Mouse (Mus musculus) hindbrain, embryonic 12.5 days (tissue): ENCODE measurements at regions not wholly inside any gene's neighbourhood (a gene's known extent, or its start where the extent isn't known, plus 50 kb on each side); places are given as distances from the start of the nearest gene placed in this dataset.

Source experiments
- ATAC-seq: fragments of 200-750 bp; cut with Nextera tagmentation; 2 replicates; pipeline ENCODE4 v1.8.0; 2017; ENCODE audit warnings: moderate TSS enrichment; ENCODE audit not compliant: low FRiP score
- H3K27ac ChIP-seq: fragments of 300-500 bp; sonication (generic); 2 replicates; pipeline ENCODE4 v1.5.1; 2016; ENCODE audit warnings: mild to moderate bottlenecking
- H3K27me3 ChIP-seq: fragments of 300-500 bp; sonication (generic); 2 replicates; pipeline ENCODE4 v1.6.1; 2016; ENCODE audit warnings: mild to moderate bottlenecking
- H3K36me3 ChIP-seq: fragments of 300-500 bp; sonication (generic); 2 replicates; pipeline ENCODE4 v1.6.1; 2016; ENCODE audit warnings: mild to moderate bottlenecking
- H3K4me1 ChIP-seq: fragments of 300-500 bp; sonication (generic); 2 replicates; pipeline ENCODE4 v1.6.1; 2016
- H3K4me2 ChIP-seq: fragments of 300-500 bp; sonication (generic); replicated peaks from 2 replicates; pipeline ENCODE4 v1.6.1; 2016; ENCODE audit warnings: mild to moderate bottlenecking
- H3K4me3 ChIP-seq: fragments of 300-500 bp; sonication (generic); 2 replicates; pipeline ENCODE4 v1.5.1; 2016; ENCODE audit warnings: mild to moderate bottlenecking
- H3K9ac ChIP-seq: fragments of 300-500 bp; sonication (generic); 2 replicates; pipeline ENCODE4 v1.6.1; 2016; ENCODE audit warnings: mild to moderate bottlenecking, moderate library complexity
- H3K9me3 ChIP-seq: fragments of 300-500 bp; sonication (generic); replicated peaks from 2 replicates; pipeline ENCODE4 v1.6.1; 2016; ENCODE audit warnings: mild to moderate bottlenecking
- WGBS: fragments of 180-500 bp; shearing (Covaris S2); methylation state at CpG from one replicate; pipeline ENCODE4 v1.1.7; 2016; 5-methylcytosine and 5-hydroxymethylcytosine counted together

DNA sequence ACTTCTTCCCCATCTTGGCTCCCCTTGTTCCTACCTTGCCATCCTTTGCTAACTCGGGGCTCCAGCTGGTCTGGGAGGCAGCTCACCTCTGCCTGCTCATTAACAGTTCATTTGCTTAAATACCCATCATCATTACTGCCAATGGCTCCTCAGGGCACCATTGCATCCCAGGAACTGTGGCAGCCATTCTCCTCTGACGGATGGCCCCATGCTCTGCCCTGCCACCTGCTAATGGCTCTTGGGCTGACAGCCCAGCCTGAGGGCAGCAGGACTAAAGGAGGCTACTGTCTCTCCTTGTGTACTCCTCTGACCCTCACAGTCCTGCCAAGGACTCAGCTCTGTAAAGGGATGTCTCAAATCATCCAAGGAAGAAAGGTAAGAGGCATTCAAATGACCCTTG is 398.7 kb downstream of the Insc start:
- Histone ChIP-seq H3K27me3 (no peaks in the 10 kb centered on the region), H3K27ac (no peak overlapping the region), H3K9me3 (no peaks in the 10 kb centered on the region), H3K4me3 (no peak overlapping the region), H3K4me1 (no peaks in the 10 kb centered on the region), H3K36me3 (no peaks in the 10 kb centered on the region), H3K4me2 (no peak overlapping the region), H3K9ac (no peak overlapping the region)
- WGBS: 63% methylated on average over 2 of the region's 2 CpGs
- ATAC-seq: no peak

DNA sequence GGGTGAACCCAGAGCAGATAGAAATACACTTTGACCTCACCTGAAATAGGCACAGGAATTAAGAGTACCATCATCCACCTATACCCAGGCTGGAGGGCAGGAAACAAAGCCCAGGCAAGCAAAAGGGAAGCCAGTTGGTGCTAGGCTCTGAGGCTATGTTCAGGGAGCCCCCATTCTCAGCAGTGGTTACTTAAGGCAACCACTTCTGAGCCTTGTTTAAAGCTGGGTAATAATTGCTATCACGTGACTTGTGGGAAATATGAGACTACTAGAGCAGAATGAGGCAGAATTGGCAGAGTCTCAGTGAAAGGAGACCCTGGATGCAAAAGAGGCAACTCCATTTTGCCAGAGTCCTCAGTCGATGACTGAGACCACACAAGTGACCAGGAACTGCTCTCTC is 401.5 kb downstream of the Insc start:
- Histone ChIP-seq H3K9me3 (no peaks in the 10 kb centered on the region), H3K9ac (no peak overlapping the region), H3K4me2 (no peak overlapping the region), H3K4me3 (no peak overlapping the region), H3K27me3 (no peaks in the 10 kb centered on the region), H3K36me3 (no peaks in the 10 kb centered on the region), H3K27ac (no peak overlapping the region), H3K4me1 (no peaks in the 10 kb centered on the region)
- 57% methylated on average over 2 of the region's 2 CpGs for WGBS
- no peak for ATAC-seq

- H3K27ac ChIP-seq: no peak overlapping the region
- no peak overlapping the region for H3K4me2 ChIP-seq
- ATAC-seq: no peak
- H3K27me3 ChIP-seq: no peaks in the 10 kb centered on the region
- no peaks in the 10 kb centered on the region for H3K9me3 ChIP-seq
- H3K4me3 ChIP-seq: no peak overlapping the region
- no peaks in the 10 kb centered on the region for H3K36me3 ChIP-seq
- no peak overlapping the region for H3K9ac ChIP-seq
- H3K4me1 ChIP-seq: no peaks in the 10 kb centered on the region
- 74% methylated on average over 5 of the region's 5 CpGs for WGBS
Measured at GRCm38 (mm10) chr7:115147352-115147977, 404.0 kb downstream of the Insc start.

- no peak overlapping the region for H3K27ac ChIP-seq
- no peak overlapping the region for H3K4me3 ChIP-seq
- no peaks in the 10 kb centered on the region for H3K9me3 ChIP-seq
- no peak for ATAC-seq
- no peaks in the 10 kb centered on the region for H3K36me3 ChIP-seq
- H3K27me3 ChIP-seq: no peaks in the 10 kb centered on the region
- peaks cover 5% of the 10 kb centered on the region; the same call in 1 of the 2 replicates for H3K4me1 ChIP-seq
- H3K4me2 ChIP-seq: no peak overlapping the region
- no peak overlapping the region for H3K9ac ChIP-seq
Measured at GRCm38 (mm10) chr7:115153291-115153690, 409.8 kb downstream of the Insc start.

GRCm38 (mm10) chr7:115153764-115154509 is 410.4 kb downstream of the Insc start:
- 46% methylated on average over 4 of the region's 4 CpGs for WGBS

DNA sequence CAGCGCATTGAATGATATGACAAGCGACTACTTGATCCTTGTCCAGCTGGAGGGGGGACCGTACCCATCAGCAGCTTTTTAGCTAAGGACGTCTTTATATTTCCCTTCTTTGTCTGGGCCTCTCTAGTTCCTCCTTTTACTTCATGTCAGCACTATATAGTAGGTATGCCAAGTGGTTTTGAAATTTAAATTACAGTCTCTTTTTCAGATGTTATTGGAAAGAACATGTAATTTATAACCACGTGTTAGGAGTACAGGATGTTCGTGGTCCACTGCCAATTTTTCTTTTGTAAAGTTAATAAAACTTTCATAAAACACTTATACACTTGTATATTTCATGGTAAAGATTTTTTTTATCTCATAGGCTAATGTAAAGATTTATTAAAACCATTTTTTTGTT is 426.5 kb downstream of the Insc start:
- H3K9me3 ChIP-seq: no peaks in the 10 kb centered on the region; the same call in 1 of the 2 replicates
- no peak overlapping the region for H3K9ac ChIP-seq
- no peaks in the 10 kb centered on the region for H3K27me3 ChIP-seq
- ATAC-seq: no peak
- WGBS: 66% methylated on average over 6 of the region's 6 CpGs
- no peak overlapping the region for H3K27ac ChIP-seq
- H3K4me1 ChIP-seq: no peaks in the 10 kb centered on the region
- no peak overlapping the region for H3K4me3 ChIP-seq
- H3K36me3 ChIP-seq: no peaks in the 10 kb centered on the region
- no peak overlapping the region for H3K4me2 ChIP-seq

More at GRCm38 (mm10) chr7:115153764-115154509, 410.4 kb downstream of the Insc start:
- H3K9me3 ChIP-seq: no peaks in the 10 kb centered on the region
- 0 out of 2 replicates have a peak overlapping the region, but pooled peaks have one; percentile 1 for H3K27ac ChIP-seq
- H3K4me2 ChIP-seq: no peak overlapping the region
- no peak overlapping the region for H3K4me3 ChIP-seq
- no peak for ATAC-seq
- no peak overlapping the region for H3K9ac ChIP-seq
- H3K4me1 ChIP-seq: peaks cover 5% of the 10 kb centered on the region; the same call in 1 of the 2 replicates
- no peaks in the 10 kb centered on the region for H3K36me3 ChIP-seq
- no peaks in the 10 kb centered on the region for H3K27me3 ChIP-seq

DNA sequence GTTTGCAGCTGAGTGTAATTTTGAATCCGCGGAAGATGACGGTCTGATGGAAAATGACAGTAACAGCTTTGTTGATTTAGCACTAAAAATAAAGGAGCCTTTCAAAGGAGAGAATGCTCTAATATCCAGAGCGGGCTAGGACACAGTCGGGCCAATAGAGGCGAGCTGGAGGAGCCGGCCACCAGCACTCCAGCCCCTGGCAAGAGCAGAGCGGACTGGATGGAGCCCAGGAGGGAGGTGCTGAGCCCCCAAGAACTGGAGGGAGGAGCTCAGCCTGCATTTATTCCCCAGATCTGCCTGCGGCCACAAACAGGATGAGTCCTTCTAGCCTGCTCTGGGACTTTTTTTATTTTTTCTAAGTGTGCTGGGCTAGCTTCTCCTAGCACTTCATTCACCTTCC is 426.9 kb downstream of the Insc start:
- Histone ChIP-seq H3K27ac (no peak overlapping the region), H3K4me1 (no peaks in the 10 kb centered on the region), H3K27me3 (no peaks in the 10 kb centered on the region), H3K36me3 (no peaks in the 10 kb centered on the region), H3K9me3 (no peaks in the 10 kb centered on the region; the same call in 1 of the 2 replicates), H3K9ac (no peak overlapping the region), H3K4me3 (no peak overlapping the region), H3K4me2 (no peak overlapping the region)
- WGBS: 51% methylated on average over 9 of the region's 9 CpGs
- ATAC-seq: no peak

GRCm38 (mm10) chr7:115192482-115192881 is 449.0 kb downstream of the Insc start:
- Histone ChIP-seq H3K4me3 (no peak overlapping the region), H3K36me3 (no peaks in the 10 kb centered on the region), H3K27me3 (peaks cover 17% of the 10 kb centered on the region; the same call in 1 of the 2 replicates), H3K4me1 (peaks cover 9% of the 10 kb centered on the region), H3K9me3 (no peaks in the 10 kb centered on the region), H3K9ac (no peak overlapping the region), H3K27ac (no peak overlapping the region), H3K4me2 (no peak overlapping the region)
- no peak for ATAC-seq
- WGBS: 65% methylated on average over 5 of the region's 5 CpGs

DNA sequence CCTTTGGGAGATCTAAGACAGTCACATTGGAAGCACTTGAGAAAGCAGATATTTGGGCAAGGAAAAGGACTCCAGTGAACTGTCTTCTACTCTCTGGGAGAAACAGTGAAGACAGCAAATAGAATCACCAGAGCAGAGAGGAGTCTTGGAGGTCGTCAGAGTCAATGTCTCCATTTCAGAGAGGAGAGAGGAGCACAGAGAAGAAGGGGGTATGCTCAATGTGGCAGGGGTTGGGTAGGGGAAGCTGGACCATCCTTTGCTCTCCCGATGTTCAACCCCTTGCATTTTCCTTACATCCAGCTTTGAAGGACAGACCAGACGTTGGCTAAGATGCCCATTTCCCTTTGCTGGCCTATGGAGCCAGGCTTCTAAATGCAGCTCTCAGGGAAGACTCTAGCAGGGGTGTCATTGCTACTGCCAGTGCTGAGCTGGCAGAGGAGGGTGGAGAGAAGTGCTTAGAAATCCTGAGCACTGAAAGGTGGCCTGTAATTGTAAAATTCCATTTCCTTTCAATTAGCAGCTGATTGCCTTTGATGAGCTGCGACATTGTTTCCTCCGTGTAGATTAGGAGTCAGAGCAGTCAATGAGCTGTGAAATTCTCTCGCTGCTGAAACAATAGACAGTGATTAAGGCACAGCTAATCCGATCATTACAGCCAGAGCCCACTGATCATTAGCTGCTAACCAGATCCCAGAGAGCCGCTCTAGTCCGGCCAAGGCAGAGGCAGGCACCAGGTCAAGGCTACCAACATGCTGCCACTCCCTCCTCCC is 449.7 kb downstream of the Insc start:
- H3K9me3 ChIP-seq: no peaks in the 10 kb centered on the region
- no peak overlapping the region for H3K27ac ChIP-seq
- H3K4me2 ChIP-seq: no peak overlapping the region
- peak; percentile 64 for ATAC-seq
- peaks cover 9% of the 10 kb centered on the region for H3K4me1 ChIP-seq
- H3K27me3 ChIP-seq: peaks cover 17% of the 10 kb centered on the region; the same call in 1 of the 2 replicates
- no peaks in the 10 kb centered on the region for H3K36me3 ChIP-seq
- 17% methylated on average over 9 of the region's 9 CpGs for WGBS
- no peak overlapping the region for H3K4me3 ChIP-seq
- no peak overlapping the region for H3K9ac ChIP-seq

- H3K4me2 ChIP-seq: no peak overlapping the region
- no peak overlapping the region for H3K9ac ChIP-seq
- no peak for ATAC-seq
- 88% methylated on average over 3 of the region's 3 CpGs for WGBS
- no peaks in the 10 kb centered on the region for H3K9me3 ChIP-seq
- no peak overlapping the region for H3K4me3 ChIP-seq
- no peaks in the 10 kb centered on the region for H3K4me1 ChIP-seq
- no peak overlapping the region for H3K27ac ChIP-seq
- no peaks in the 10 kb centered on the region for H3K36me3 ChIP-seq
- H3K27me3 ChIP-seq: peaks cover 10% of the 10 kb centered on the region; the same call in 1 of the 2 replicates
Measured at GRCm38 (mm10) chr7:115204916-115205315, 461.4 kb downstream of the Insc start.

GRCm38 (mm10) chr7:115206479-115207134 is 463.1 kb downstream of the Insc start:
- Histone ChIP-seq H3K4me2 (no peak overlapping the region), H3K27ac (no peak overlapping the region), H3K4me3 (no peak overlapping the region), H3K36me3 (no peaks in the 10 kb centered on the region), H3K9ac (no peak overlapping the region), H3K27me3 (peaks cover 10% of the 10 kb centered on the region; the same call in 1 of the 2 replicates), H3K4me1 (no peaks in the 10 kb centered on the region), H3K9me3 (no peaks in the 10 kb centered on the region)
- 70% methylated on average over 9 of the region's 9 CpGs for WGBS
- ATAC-seq: no peak

DNA sequence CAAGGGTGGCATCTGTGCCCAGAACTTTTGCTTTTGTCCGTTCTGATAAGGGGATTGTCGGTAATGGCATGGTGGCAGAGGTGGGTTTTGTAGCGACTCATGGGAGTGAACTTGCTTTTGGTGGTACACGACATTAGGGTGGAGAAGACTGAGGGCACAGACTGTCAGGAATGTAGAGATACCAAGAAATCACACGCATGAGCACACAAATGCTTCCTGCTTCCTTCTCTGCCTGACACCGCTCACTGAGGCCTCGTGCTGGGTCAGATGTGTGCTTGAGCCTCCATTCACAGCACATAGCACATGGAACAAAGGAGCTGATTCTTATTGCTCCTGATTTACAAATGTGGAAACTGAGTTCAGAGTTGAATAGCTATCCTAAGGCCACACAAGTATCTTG is 465.3 kb downstream of the Insc start:
- ATAC-seq: no peak
- Histone ChIP-seq H3K36me3 (no peaks in the 10 kb centered on the region), H3K9ac (no peak overlapping the region), H3K9me3 (no peaks in the 10 kb centered on the region), H3K4me3 (no peak overlapping the region), H3K27ac (no peak overlapping the region), H3K4me2 (no peak overlapping the region), H3K27me3 (peaks cover 10% of the 10 kb centered on the region; the same call in 1 of the 2 replicates), H3K4me1 (no peaks in the 10 kb centered on the region)
- WGBS: 75% methylated on average over 7 of the region's 7 CpGs
